Mouse (Mus musculus): ENCODE results near the gene Fam227b.

Gene Fam227b

GRCm38 (mm10) chr2:126061037-126061773, 90.6 kb downstream of the Fam227b start:
- no peak for DNase-seq (ENCODE audit: low spot score)

GRCm38 (mm10) chr2:126060595-126060994, 91.2 kb downstream of the Fam227b start:
- DNase-seq (ENCODE audit: low spot score) = no peak

GRCm38 (mm10) chr2:126053657-126054056, 98.1 kb downstream of the Fam227b start:
- no peak for DNase-seq (ENCODE audit: low spot score)

GRCm38 (mm10) chr2:126052749-126053557, 98.9 kb downstream of the Fam227b start:
- DNase-seq (ENCODE audit: low spot score) = no peak

GRCm38 (mm10) chr2:126045621-126046020, 106.2 kb downstream of the Fam227b start:
- no peak for DNase-seq (ENCODE audit: low spot score)

- DNase-seq (ENCODE audit: low spot score) = no peak
Observed at GRCm38 (mm10) chr2:126042674-126043073, 109.1 kb downstream of the Fam227b start.

GRCm38 (mm10) chr2:126041237-126041636, 110.6 kb downstream of the Fam227b start:
- DNase-seq (ENCODE audit: low spot score) = no peak

GRCm38 (mm10) chr2:126040651-126041050, 111.2 kb downstream of the Fam227b start:
- DNase-seq (ENCODE audit: low spot score) = no peak

GRCm38 (mm10) chr2:126039414-126039891, 112.4 kb downstream of the Fam227b start:
- no peak for DNase-seq (ENCODE audit: low spot score)

GRCm38 (mm10) chr2:126038221-126039000, 113.4 kb downstream of the Fam227b start:
- no peak for DNase-seq (ENCODE audit: low spot score)

- DNase-seq (ENCODE audit: low spot score) = no peak
Observed at GRCm38 (mm10) chr2:126036121-126036520, 115.7 kb downstream of the Fam227b start.

GRCm38 (mm10) chr2:126035013-126035770, 116.6 kb downstream of the Fam227b start:
- no peak for DNase-seq (ENCODE audit: low spot score)

- DNase-seq (ENCODE audit: low spot score) = no peak
Observed at GRCm38 (mm10) chr2:126034379-126035005, 117.3 kb downstream of the Fam227b start, which contains the start of gene Fgf7. TSS of gene Fgf7 (plus strand) at chr2:126034658.

GRCm38 (mm10) chr2:126033114-126033972, 118.5 kb downstream of the Fam227b start:
- peak; percentile 27 for DNase-seq (ENCODE audit: low spot score)

- DNase-seq (ENCODE audit: low spot score) = no peak
Observed at GRCm38 (mm10) chr2:126031186-126031900, 120.5 kb downstream of the Fam227b start.

GRCm38 (mm10) chr2:126015763-126016473, 135.9 kb downstream of the Fam227b start:
- DNase-seq (ENCODE audit: low spot score) = no peak

GRCm38 (mm10) chr2:126014989-126015710, 136.7 kb downstream of the Fam227b start:
- DNase-seq (ENCODE audit: low spot score) = no peak

- DNase-seq (ENCODE audit: low spot score) = no peak
Observed at GRCm38 (mm10) chr2:126006742-126007141, 145.1 kb downstream of the Fam227b start.

Data from MN1 (cell line).